Mouse (Mus musculus): ENCODE results near the gene Prepl.

Prepl gene

DNA sequence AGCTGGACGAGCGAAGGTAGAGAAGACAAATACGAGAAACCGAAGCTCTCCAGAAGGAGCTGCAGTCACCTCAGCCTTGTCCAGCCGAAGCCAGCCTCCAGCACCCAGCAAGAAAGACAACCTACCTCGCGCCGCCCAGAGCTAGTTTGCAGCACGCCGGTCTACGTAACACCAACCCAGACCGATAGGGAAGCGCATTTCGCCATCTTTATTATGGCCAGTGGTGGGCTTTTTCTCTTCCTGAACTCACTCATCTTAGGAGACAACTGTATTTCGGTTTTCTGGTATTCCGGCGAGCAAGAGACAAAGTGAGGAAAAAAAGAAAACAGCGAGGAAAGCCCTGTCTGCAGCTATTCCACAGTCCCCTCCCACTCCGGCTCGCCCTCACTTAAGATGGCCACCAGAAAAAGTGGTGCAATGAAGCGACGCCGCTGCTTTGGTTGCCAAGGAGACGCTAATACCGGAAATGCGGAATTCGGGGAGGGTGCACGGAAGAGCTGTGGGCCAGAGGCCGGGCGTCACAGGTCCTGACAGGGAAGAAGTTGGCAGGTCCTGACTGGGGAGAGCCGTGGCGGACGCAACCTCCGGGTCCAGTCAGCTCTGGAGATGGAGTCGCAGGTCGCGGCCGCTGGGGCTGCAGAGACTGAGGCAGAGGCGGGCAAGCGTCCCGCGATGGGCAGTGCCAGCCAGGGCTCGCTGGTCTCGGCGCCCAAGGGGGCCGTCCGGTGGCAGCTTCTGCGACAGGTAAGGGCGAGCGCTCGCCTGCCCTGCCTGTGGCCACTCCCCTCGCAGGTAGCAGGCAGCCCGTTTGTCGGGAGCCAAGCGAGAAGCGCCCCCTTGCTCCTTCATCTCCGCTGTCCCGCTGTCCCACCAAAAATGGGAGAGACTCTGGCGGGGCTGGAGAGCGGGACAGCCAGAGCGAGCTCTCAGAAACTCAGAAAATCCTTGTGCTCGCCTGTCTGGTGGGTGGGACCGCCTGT is at the start of gene Prepl, which contains the start of gene Camkmt:
TSS of gene Prepl (minus strand) at position 122 of the 980 bp plus-strand sequence.
TSS of gene Camkmt (plus strand) at position 433 of the 980 bp plus-strand sequence.
- DNase-seq (ENCODE audit: low spot score): peak; percentile 96

DNA sequence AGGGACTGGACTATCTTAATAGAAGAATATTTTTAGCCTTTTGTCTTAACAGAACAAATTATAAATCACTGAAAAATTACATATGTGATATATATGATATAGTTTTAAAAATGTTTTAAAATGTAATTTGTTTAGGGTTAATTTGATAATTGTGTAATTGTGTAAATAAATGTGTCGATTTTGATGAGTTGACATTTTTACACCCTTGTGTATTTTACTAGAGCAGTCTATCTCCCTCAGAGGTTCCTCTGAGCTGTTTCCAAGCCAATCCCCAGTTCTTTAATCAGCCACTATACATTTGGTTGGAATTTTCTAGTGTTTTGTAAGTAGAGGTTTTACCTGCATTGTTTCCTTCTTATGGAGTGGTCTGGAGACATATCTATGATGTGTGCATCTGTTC is 48.4 kb upstream of the Prepl start:
- DNase-seq (ENCODE audit: low spot score): no peak

DNA sequence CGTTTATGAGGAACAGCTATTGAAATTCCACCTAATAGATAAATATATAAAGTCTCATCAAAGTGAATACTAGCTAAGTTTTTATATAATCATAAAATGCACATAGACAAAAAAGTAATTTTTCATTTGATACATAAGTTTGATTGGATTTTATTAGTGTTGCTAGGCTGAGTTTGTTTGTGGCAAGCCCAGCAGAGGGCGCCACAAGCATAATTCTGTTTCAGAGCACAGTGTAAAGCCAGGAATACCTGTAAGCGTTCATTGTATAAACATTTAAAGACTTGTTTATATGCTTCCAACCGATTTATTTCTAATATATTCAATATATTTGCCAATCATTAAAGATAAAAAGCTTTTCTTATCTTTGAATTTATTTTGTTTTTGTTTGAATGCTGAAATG is 26.6 kb upstream of the Prepl start:
- DNase-seq (ENCODE audit: low spot score): peak; percentile 31

DNA sequence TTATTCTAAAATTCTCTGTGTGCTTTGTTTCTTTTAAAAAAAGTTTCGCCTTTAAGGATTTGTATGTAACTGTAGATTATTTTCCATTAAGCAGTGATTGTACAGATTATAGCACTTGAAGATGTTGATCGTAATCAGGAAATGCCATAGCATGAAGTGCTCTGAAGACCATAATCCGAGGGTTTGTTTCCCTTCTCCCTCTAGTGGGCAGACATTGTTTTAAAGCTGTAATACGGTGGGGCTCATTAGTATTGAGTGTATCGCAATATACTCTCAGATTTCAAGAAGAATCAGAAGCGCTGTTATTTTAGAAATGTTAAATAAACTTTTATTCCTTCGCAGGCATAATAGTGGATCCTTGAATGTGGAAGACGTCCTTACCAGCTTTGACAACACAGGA is 23.4 kb upstream of the Prepl start:
- no peak for DNase-seq (ENCODE audit: low spot score)

DNA sequence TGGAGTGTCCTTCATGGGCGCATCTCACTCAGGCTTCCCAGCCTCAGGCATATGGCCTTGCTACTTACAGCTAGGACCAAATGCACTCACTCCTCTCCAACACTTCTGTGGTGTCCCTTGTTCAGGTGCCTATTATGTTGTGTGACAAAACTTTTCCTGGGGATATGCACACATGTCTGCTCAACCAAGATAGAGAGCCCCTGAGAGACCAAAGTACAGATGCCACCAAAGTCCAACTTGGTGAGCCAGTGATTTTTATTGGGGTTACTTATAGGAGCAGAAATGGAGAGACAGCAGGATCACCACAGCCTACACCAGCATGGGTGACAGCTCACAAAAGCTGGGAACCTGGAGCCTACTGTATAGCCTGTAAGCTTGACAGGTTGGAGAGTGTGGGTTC is 20.6 kb upstream of the Prepl start:
- DNase-seq (ENCODE audit: low spot score): no peak

DNA sequence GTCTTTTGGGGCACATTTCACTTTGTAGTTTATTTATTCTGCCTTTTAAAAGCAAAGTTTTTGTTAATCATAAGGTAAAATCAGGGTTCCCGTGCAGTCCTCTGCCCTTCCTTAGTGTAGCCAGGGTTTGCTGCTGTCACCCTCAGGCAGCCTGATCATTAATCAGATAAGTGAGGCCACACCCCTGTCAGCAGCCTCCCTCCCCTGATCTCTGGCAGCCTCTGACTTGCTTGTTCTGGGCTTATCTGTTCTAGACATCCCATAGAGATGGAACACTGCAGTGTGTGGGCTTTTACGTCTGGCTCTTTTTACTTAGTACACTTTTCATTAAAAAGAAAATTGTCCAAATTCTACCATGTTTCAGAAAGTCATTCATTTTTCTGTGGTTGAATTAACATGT is 13.3 kb upstream of the Prepl start:
- DNase-seq (ENCODE audit: low spot score): no peak

DNA sequence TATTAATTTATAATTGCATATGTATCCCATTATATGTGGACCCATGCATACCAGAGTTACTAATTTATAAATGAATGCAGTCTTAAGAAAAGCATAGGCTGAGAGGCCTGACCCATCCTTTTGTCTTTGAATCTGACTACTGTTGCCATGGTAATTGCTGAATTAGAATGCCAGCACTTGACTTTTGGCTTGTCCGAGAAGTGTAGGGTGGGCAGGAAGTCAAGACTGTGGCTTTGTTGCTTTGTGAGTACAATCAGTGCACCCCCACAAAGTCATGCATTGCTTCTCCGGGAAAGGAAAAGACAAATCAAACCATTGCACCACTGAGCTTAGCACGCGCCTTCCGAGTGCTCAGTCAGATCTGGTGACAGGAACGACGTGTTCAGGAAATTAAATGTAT is 11.7 kb upstream of the Prepl start:
- DNase-seq (ENCODE audit: low spot score): no peak

DNA sequence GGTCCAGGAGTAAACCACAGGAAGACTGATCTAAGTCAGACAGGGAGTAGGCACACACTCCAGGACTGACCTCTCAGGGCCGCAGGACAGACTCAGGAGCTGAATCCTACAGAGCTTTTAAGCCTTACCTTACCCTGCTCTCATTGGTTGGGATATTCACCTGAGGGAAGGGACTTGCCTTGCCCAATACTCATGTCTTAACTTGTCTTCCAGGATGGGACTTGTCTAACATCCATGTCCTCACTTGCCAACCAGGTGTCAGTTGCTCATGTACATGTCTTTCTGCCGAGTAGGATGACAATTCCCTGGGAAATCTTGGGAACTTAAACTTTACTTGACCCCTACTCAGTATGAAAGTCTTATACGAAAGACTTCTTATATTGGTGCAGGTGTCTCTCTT is 10.2 kb upstream of the Prepl start:
- DNase-seq (ENCODE audit: low spot score): no peak

DNA sequence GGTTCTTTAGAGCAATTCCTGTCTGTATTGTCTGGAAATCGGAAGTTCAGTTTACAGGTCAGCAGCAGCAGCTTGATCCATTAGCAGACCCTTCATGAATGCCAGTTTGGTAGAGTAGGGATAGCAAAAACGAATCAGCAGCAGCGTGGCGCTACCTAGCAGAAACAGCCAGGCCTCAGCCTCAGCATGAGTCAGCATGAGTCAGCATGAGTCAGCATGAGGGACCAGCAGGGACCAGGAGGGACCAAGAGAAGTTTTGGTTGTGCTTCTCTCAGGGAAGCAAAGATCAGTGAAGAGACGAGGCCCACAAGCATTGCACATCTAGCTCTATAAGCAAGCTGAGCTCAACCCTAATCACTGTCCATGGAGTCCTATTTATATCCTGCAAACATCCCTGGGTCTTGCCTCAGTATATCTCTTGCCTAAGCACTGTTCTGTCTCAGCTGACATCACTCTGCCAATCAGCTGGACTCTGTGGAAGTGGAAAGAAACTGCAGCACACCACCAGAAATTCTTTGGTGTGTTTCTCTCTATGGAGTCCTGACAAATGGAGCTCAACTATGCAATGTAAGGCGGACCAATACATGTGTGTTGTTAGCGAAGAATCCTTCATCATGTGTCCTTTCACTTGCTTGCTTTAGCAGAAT is 8.8 kb upstream of the Prepl start:
- no peak for DNase-seq (ENCODE audit: low spot score)

DNA sequence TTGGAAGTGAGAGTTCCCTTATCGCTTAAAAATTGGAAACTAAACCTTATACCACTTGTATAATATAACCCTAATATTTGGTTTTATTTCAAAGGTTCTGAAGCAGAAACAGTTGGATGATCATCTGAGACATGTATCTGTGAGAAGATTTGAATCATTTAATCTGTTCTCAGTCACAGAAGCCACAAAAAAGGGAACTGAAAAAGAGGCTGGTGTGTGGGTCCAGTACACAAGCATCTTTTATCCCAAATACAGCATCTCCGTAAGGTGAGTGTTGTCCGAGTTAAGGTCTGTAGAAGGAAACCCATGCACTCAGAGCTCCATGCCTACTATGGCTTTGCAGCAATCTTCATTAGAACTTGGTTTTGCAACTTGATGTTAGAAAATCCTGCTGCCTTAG is 6.4 kb upstream of the Prepl start:
- DNase-seq (ENCODE audit: low spot score): no peak

DNA sequence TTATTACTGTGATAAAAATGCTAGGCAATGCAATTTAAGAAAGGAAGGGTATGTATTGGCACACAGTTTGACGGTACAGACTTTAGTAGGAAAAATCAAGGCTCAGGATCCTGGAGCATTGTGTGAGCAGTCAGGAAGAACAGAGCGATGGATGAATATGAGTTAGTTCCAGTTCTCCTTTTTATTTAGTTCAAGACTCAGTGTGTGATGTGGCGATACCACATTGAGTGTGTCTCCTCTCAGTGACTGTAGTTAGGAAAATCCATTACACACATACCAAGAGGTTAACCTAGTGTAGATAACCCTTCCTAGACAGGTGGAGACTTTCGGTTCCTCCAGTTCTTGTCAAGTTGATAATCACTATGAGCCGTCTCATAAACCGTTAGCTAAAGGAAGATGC is 1.7 kb upstream of the Prepl start:
- DNase-seq (ENCODE audit: low spot score): no peak

DNA sequence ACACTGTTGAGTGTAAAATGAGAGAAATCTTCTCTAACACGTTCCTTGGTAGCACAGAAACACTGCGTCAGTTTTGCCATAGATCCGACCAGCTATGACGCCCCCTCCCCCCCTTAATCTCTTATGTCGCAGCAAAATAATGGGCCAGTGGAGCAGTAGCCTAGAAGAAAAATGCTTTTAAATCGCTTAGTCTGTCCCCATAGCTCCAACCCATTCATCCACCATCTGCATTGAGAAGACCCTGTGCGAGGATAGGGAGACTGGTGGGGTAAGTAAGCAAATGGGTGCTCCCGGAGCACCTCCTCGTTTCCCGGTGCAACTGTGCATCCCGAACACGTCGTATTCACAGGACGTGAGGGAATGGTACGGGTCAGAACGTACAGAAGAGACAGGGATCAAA is 420 bp downstream of the Prepl start:
- DNase-seq (ENCODE audit: low spot score): no peak

DNA sequence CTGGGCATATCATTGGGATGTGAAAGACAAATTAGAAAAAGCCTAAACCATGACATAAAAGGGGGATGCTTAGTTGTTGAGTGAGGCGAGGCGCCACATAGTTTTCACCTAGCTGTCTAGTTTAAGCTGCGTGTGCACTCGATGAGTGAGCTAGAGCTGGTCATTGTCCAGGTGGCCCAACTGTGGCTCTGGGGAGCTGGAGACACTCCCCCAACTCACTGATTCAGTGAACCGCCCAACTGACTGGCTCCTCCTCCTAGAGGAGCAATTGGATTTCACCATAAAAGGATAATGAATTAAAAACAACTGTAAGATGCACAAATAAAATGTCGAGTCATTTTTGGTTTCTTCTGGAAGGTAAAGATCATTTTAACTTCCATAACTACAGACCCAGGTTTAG is 1.0 kb downstream of the Prepl start:
- no peak for DNase-seq (ENCODE audit: low spot score)

DNA sequence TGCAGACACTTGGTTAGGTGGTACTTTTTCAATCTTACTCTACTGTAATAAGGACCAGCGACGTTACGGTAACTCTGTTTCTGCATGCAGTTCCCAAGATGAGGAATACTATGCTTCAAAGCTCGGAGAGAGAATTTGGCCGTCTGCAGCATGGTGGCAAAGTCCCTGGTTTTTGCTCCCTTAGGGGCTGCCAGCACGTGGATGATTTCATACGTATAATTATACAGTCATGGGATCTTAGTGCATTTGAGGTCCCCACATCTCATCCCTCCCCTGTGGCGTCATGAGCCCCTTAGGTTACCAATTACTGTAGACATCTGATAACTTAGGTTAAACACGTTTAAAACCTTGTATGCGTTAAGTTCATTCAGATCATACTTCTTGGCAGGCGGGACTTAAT is 1.6 kb downstream of the Prepl start:
- no peak for DNase-seq (ENCODE audit: low spot score)

DNA sequence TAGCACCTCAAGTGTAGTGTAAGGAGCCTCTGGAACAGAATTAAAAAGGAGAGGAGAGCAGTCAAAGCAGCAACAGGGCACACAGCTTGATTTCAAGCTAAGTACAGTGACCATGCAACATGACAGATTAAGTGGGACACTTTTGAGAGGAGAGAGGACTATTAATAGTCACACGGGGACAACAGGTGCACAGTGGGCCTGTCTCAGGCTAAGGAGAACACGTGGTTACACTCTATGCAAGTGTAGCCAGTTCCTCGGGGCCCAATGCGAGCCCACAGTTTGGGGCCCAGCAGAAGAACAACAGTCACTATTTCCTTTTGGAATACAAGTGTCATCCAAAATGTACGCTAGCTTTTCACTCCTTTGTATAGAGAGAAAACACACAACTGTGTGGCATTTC is 2.5 kb downstream of the Prepl start:
- DNase-seq (ENCODE audit: low spot score): no peak

DNA sequence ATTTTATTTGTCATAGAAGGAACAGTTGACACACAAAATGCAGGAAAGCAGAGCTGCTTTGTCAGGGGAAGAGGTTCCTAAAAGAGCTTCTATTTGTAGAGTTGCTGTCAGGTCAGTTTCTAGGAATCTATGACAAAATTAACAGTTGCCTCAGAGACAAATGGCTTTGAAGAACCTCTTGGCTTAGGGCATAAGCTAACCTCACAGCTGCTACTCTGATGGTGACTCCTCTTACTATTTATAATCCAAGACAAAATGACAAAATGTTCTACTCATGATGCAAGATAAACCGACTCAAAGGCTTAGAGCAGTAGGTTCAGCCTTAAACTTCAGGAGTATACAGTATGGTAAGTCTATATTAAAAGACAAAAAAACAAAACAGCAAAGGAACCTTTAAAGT is 3.5 kb downstream of the Prepl start:
- no peak for DNase-seq (ENCODE audit: low spot score)

DNA sequence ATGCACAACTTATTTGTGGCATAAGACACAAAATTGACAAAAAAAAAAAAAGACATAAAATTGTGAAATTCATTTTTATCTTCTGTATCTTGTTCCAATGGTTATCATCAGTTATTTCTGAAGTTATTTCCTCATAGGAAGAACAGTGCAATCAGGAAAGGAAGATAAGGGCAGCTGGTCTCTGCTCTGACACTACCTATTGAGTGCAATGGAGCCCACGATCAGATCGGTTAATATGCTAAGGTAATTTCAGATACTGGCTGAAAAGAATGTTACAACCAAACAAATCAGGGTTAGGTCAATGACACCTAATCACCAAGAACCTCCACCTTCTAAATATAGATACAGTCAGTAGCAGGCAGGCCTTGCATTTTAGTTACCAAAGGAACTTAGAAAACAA is 4.7 kb downstream of the Prepl start:
- no peak for DNase-seq (ENCODE audit: low spot score)

DNA sequence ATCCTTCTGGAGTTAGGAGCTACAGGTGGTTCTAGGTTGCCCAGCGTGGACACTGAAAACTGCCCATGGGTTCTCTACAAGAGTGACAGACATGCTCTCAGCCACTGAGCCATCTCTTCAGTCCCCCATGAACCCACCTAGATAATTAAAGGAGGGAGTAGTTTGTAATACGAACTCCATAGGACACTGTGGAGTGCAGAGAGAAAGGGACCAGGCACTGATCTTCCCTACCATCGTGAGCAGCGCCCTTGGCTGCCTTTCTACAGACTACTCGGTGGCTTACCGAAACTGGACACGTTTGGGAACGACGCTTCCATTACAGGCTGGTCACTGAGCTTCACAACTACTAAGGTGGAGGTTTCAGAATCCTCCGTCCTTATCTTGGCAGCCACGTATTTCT is 9.3 kb downstream of the Prepl start:
- DNase-seq (ENCODE audit: low spot score): no peak

DNA sequence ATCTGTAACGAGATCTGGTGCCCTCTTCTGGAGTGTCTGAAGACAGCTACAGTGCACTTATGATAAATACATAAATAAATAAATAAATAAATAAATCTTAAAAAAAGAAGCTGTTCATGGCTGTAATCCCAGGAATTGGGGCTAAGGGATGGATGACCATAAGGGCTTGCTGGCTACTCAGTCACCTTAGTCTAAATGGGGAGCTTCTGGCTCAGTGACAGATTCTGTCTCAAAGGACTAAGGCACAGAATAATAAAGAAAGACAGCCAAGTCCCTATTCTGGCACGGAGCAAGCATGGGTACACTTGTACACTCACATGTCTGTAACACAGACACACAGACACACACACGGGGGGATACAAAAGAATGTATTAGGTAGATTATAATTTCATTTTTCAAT is 10.8 kb downstream of the Prepl start:
- no peak for DNase-seq (ENCODE audit: low spot score)

DNA sequence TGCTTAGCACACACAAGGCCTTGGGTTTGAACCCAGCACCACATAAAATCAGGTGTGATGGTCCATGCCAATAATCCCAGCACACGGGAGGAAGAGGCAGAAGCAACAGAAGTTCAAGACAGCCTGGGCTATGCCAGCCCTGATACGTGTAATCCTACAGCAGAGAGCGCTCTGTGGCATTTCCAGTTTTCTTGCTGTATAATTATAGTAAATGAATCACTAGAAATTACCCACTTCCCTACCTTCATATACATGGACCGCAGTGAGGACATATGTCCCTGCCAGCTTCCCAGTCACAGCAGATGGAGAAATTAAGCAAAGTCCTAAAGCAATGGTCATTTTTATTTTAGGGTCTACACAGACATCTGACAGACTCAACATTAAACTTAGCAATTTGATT is 16.0 kb downstream of the Prepl start:
- no peak for DNase-seq (ENCODE audit: low spot score)

DNA sequence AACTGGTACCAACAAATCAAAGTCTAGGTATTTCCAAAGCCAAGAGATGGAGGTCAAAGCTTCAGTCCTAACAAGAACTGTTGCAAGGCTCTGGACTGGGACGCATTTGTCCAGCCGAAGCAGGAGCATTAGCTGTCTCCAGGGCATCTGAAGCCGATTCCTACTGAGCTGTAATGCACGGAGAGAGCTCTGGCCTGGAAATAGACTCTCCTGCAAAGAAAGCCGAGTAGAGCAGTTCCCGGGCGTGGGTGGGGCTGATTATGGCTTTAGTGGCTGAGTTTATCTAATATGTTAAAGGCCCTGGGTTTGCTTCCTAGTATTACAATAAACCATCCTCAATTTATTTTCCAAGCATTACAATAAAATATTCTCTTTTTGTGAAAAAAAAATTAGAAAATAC is 16.8 kb downstream of the Prepl start:
- DNase-seq (ENCODE audit: low spot score): no peak

DNA sequence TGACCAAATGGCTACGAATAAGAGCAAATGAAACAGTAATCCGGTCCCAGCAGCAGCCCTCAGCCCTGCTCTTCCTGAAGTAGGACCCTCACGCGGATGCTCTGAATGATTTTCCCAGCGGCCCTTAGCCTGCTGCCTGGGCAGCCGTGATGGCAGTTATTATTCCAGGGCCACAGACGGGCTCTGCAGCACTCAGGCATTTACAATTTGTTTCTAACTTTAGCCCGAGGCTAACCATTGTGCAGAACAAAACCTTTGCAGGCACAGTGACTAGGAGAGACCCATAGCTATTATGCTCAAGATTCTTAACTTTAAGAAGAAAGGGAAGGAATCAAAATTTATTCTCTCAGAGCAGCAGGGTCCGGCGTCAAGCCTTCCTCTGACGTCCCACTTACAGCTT is 17.7 kb downstream of the Prepl start:
- no peak for DNase-seq (ENCODE audit: low spot score)

DNA sequence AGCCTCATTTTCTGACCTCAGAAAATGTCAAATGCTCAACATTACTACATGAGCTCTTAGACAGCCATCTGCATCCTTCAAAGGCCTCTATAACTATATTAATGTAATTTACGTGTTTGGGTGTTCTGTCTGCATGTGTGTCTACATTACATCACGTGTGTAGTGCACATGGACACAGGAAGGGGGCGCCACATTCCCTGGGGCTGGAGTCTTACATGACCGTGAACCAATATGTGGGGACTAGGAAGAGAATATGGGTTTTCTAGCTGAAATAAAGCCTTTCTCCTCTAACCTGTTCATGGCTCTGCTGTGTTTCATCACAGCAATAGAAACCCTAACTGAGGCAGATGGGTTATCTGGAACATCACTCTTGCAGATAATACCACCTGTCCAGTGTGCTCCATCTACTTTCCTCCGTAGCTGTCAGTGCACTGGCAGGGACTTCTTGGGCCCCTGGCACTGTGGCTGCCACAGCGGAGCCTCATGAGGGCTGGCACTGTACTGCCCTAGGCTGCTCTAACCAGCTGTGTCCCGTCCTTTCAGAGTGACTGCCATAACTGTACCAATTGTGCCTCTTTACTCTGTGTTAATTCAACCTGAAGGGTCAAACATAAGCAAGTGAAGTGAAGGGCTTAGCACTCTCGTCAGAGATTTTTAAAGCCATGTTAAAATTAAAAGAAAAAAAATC is 18.8 kb downstream of the Prepl start:
- DNase-seq (ENCODE audit: low spot score): no peak
